Mouse (Mus musculus): ENCODE data around the gene Kcnj5. TPM values are rescaled to one million over a fixed set of nuclear protein-coding genes. Genes with fewer than 3 reads are reported as not detected.

Kcnj5 gene
- 0.37 and 0.55 TPM in 2 replicates for polyA plus RNA-seq (2014; fragmentation: Nextera tagmentation; extraction: Ambion mirVana)

DNA sequence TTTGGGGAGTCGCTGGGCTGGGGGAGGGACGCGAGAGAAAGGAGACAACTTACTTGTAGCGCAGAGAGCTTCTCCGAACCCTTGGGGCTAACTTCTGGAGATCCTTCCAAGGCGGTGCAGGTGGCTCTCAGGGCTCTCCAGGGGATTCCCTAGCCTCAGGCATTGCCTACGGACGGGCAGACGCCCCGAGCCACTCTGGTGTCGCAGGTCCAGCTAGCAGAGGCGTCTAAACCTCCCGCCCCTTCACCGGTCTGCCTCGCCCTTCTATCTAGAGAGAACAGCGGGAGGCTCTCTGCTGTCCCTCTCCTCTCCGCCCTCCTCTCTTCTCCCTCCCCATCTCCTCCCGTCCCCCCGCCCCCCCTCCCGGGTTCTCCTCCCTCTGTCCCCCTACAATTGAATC, at the start of gene Kcnj5:
Gene Kcnj5, minus strand, starts transcription at position 300 of the 400 bp plus-strand sequence.
- peak within 1 kb of the TSS; percentile 3 for H3K9ac ChIP-seq (ENCODE audit: low read length)
- H3K9me3 ChIP-seq (replicated peaks; ENCODE audit: control insufficient read depth, low read length): no peaks in the 10 kb centered on the region
- DNase-seq (ENCODE audit: low spot score) (peak; percentile 11), ATAC-seq (no peak)
- no peak within 1 kb of the TSS for H3K27ac ChIP-seq (ENCODE audit: low read depth, low read length)
- no peaks in the 10 kb centered on the region for H3K4me1 ChIP-seq (ENCODE audit: control insufficient read depth, insufficient read depth, low read length)
- under 1% methylated on average over 19 of the region's 20 CpGs for WGBS
- H3K4me2 ChIP-seq (ENCODE audit: low read length): peak within 1 kb of the TSS; percentile 40
- H3K27me3 ChIP-seq (replicated peaks; ENCODE audit: control insufficient read depth, insufficient read depth, low read length): peaks cover 52% of the 10 kb centered on the region
- peak within 1 kb of the TSS; percentile 27 for H3K4me3 ChIP-seq (ENCODE audit: low read depth, low read length)
- no peaks in the 10 kb centered on the region for H3K36me3 ChIP-seq (ENCODE audit: control insufficient read depth, insufficient read depth, low read length)

DNA sequence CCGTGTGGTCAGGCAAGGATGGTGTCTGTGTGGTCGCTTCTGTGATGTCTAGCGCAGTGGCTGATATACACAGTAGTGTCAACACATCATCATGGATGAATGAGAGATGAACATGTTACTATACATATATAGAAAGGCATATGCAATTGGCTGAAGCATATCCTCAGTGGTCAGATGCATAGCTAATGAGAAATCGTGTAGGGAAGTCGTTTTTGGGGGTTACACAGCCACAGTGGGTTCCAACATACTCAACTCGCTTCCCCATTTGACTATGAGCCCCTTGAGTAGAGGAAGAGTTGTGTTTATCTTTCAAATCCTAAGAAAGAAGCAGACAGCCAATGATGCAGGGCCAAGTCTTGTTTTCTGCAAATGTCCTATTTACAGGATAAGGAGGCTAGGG, 48.6 kb upstream of the Kcnj5 start:
- Histone ChIP-seq H3K4me2 (ENCODE audit: low read length) (no peak overlapping the region), H3K27me3 (replicated peaks; ENCODE audit: control insufficient read depth, insufficient read depth, low read length) (no peaks in the 10 kb centered on the region), H3K9ac (ENCODE audit: low read length) (no peak overlapping the region), H3K36me3 (ENCODE audit: control insufficient read depth, insufficient read depth, low read length) (no peaks in the 10 kb centered on the region), H3K4me3 (ENCODE audit: low read depth, low read length) (no peak overlapping the region), H3K9me3 (replicated peaks; ENCODE audit: control insufficient read depth, low read length) (no peaks in the 10 kb centered on the region), H3K27ac (ENCODE audit: low read depth, low read length) (no peak overlapping the region), H3K4me1 (ENCODE audit: control insufficient read depth, insufficient read depth, low read length) (no peaks in the 10 kb centered on the region)
- WGBS: 87% methylated on average over 6 of the region's 6 CpGs
- DNase-seq (ENCODE audit: low spot score) (no peak), ATAC-seq (no peak)

DNA sequence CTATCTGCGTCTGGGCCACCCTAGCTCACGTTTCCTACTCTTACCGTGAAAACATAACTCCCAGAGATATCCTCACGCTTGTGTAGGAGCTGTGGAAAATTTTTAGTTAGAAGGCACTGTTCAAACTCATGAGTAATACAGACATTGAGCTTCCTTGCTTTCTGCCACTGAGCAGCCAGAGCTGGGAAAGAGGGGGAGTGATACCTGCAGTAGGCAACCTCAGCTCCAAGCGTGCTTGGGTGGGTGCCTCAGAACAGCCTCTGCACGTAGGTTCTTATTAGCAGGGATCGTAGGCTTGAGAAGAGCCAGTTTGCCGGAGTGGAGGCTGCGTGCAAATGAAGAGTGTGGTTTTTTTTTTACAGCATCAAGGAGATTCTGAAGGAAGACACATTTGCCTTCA, 47.6 kb upstream of the Kcnj5 start:
- H3K4me2 ChIP-seq (ENCODE audit: low read length): no peak overlapping the region
- no peak overlapping the region for H3K9ac ChIP-seq (ENCODE audit: low read length)
- no peaks in the 10 kb centered on the region for H3K9me3 ChIP-seq (replicated peaks; ENCODE audit: control insufficient read depth, low read length)
- no peaks in the 10 kb centered on the region for H3K27me3 ChIP-seq (replicated peaks; ENCODE audit: control insufficient read depth, insufficient read depth, low read length)
- no peaks in the 10 kb centered on the region for H3K36me3 ChIP-seq (ENCODE audit: control insufficient read depth, insufficient read depth, low read length)
- WGBS: 88% methylated on average over 9 of the region's 9 CpGs
- H3K4me3 ChIP-seq (ENCODE audit: low read depth, low read length): no peak overlapping the region
- DNase-seq (ENCODE audit: low spot score) (no peak), ATAC-seq (no peak)
- H3K4me1 ChIP-seq (ENCODE audit: control insufficient read depth, insufficient read depth, low read length): no peaks in the 10 kb centered on the region
- H3K27ac ChIP-seq (ENCODE audit: low read depth, low read length): no peak overlapping the region

DNA sequence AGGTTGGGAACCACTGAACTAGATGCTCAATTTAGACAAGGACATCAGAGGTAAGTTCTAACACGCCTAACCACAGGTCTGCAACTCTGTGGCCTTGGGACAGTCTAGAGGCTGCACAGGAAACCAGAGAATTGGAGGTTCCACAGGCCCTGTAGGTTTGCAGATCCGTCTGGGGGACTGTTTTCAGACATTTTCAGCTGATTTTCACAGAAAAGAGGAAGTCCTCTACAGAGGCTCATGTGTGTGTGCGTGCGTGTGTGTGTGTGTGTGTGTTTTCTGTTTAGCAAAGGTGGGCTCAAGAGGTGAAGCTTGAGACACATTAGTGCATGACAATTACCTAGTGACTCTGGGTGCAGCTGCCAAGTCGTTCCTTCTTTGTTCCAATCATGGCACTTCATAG, 46.9 kb upstream of the Kcnj5 start:
- Histone ChIP-seq H3K36me3 (ENCODE audit: control insufficient read depth, insufficient read depth, low read length) (no peaks in the 10 kb centered on the region), H3K4me3 (ENCODE audit: low read depth, low read length) (no peak overlapping the region), H3K9me3 (replicated peaks; ENCODE audit: control insufficient read depth, low read length) (no peaks in the 10 kb centered on the region), H3K9ac (ENCODE audit: low read length) (no peak overlapping the region), H3K4me2 (ENCODE audit: low read length) (no peak overlapping the region), H3K4me1 (ENCODE audit: control insufficient read depth, insufficient read depth, low read length) (no peaks in the 10 kb centered on the region), H3K27me3 (replicated peaks; ENCODE audit: control insufficient read depth, insufficient read depth, low read length) (no peaks in the 10 kb centered on the region), H3K27ac (ENCODE audit: low read depth, low read length) (no peak overlapping the region)
- no peak for ATAC-seq
- WGBS: 72% methylated on average over 5 of the region's 5 CpGs
- no peak for DNase-seq (ENCODE audit: low spot score)

DNA sequence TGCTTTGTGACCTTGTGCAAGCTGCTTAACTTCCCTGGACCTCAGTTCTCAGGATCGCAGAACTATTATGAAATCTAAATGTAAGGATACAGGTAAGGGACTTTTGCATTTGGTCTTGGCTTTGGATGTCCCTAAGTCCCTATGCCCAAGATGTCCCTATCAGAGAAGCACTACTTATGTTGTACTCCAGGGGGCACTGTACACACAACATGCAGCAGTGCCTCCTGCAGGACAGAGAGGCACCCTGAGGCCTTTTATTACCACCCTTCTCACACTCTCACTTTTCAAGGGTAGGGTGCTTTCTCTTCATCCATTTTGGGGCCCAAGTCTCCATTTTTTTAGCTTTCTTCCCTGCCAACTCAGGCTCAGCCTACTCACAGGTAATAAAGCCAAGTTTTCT, 44.0 kb upstream of the Kcnj5 start:
- Histone ChIP-seq H3K9me3 (replicated peaks; ENCODE audit: control insufficient read depth, low read length) (no peaks in the 10 kb centered on the region), H3K27me3 (replicated peaks; ENCODE audit: control insufficient read depth, insufficient read depth, low read length) (no peaks in the 10 kb centered on the region), H3K4me2 (ENCODE audit: low read length) (no peak overlapping the region), H3K4me1 (ENCODE audit: control insufficient read depth, insufficient read depth, low read length) (no peaks in the 10 kb centered on the region), H3K4me3 (ENCODE audit: low read depth, low read length) (no peak overlapping the region), H3K9ac (ENCODE audit: low read length) (no peak overlapping the region), H3K27ac (ENCODE audit: low read depth, low read length) (no peak overlapping the region), H3K36me3 (ENCODE audit: control insufficient read depth, insufficient read depth, low read length) (no peaks in the 10 kb centered on the region)
- no peak for DNase-seq (ENCODE audit: low spot score)
- no peak for ATAC-seq
- WGBS: 93% methylated on average over 1 of the region's 1 CpGs

DNA sequence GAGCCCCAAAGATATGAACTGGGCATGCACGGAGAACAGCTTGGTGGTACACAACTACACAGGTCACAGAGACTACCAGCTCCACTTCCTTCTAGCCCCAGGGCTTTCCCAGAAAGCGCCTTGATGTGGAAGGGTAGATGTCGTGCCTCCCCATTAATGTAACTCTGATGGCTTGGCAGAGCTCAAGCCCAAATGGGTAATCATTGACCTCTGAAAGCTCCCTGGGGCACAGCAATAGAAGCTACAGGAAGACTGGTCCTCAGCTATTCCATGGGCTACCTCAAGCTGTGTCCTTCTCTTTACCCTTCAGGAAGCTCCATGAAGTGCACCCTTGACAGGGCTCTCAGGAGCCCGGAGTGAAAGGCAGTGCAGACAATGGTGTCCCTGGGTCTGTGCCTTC, 40.8 kb upstream of the Kcnj5 start:
- WGBS: 91% methylated on average over 4 of the region's 4 CpGs
- no peak overlapping the region for H3K27ac ChIP-seq (ENCODE audit: low read depth, low read length)
- ATAC-seq: no peak
- H3K27me3 ChIP-seq (replicated peaks; ENCODE audit: control insufficient read depth, insufficient read depth, low read length): no peaks in the 10 kb centered on the region
- H3K4me1 ChIP-seq (ENCODE audit: control insufficient read depth, insufficient read depth, low read length): no peaks in the 10 kb centered on the region
- H3K4me3 ChIP-seq (ENCODE audit: low read depth, low read length): no peak overlapping the region
- DNase-seq (ENCODE audit: low spot score): no peak
- no peaks in the 10 kb centered on the region for H3K36me3 ChIP-seq (ENCODE audit: control insufficient read depth, insufficient read depth, low read length)
- H3K9ac ChIP-seq (ENCODE audit: low read length): no peak overlapping the region
- H3K4me2 ChIP-seq (ENCODE audit: low read length): no peak overlapping the region
- no peaks in the 10 kb centered on the region for H3K9me3 ChIP-seq (replicated peaks; ENCODE audit: control insufficient read depth, low read length)

DNA sequence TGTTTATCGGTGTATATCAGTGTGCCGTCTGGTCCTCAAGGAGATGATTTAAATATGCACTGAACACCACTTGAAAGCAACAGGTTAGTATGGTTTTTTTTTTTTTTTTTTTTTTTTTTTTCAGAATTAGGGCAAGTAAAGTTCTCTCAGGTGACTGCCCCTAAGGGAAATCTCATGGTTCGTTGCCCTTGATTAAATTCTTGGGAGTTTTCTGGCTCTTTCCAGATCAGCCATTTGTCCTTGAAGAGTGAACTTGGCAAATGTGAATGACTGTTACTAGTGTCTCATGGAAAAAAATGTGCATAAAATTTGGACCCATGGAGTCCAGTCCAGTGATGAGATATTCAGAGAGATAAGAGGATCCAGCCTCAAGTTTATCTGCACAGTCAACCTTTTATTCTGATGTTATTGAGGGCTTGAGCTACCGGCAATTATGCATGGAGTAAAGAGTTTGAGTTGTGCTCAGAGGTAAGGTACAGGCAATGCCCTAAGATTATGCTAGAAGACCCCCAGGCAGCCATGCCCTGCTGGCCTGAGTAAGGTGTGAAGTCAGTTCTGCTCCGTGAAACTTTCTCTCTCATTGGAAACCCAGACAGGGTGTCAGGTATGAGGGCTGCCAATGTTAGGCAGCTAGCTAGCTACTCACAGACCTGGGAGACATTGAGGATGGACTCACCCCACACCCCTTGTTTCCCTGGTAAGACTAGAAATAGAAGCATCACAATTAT, 32.9 kb upstream of the Kcnj5 start:
- no peak for ATAC-seq
- Histone ChIP-seq H3K27ac (ENCODE audit: low read depth, low read length) (no peak overlapping the region), H3K9me3 (replicated peaks; ENCODE audit: control insufficient read depth, low read length) (no peaks in the 10 kb centered on the region), H3K27me3 (replicated peaks; ENCODE audit: control insufficient read depth, insufficient read depth, low read length) (no peaks in the 10 kb centered on the region), H3K4me1 (ENCODE audit: control insufficient read depth, insufficient read depth, low read length) (no peaks in the 10 kb centered on the region), H3K9ac (ENCODE audit: low read length) (no peak overlapping the region), H3K36me3 (ENCODE audit: control insufficient read depth, insufficient read depth, low read length) (no peaks in the 10 kb centered on the region), H3K4me3 (ENCODE audit: low read depth, low read length) (no peak overlapping the region), H3K4me2 (ENCODE audit: low read length) (no peak overlapping the region)
- 84% methylated on average over 5 of the region's 5 CpGs for WGBS
- no peak for DNase-seq (ENCODE audit: low spot score)

DNA sequence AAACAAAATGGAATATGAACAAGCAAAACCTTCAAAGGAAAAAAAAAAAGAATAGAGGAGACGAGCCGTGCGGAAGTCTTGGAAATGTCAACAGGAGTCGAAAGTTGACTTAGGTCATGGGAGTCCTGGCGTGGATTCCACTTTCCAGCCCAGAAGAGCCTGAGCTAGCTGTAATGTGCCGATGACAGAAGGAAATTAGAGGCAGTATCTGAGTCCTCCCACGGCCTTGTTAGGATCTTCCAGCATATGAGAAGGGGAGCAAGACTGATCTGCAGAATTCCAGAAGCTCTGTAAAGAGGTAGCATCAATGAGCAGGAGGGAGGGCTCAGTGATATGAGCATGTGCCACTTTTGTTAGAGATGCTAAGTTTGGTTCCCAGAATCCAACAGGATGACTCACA, 31.9 kb upstream of the Kcnj5 start:
- WGBS: 91% methylated on average over 7 of the region's 7 CpGs
- Histone ChIP-seq H3K4me1 (ENCODE audit: control insufficient read depth, insufficient read depth, low read length) (no peaks in the 10 kb centered on the region), H3K36me3 (ENCODE audit: control insufficient read depth, insufficient read depth, low read length) (no peaks in the 10 kb centered on the region), H3K9me3 (replicated peaks; ENCODE audit: control insufficient read depth, low read length) (no peaks in the 10 kb centered on the region), H3K27me3 (replicated peaks; ENCODE audit: control insufficient read depth, insufficient read depth, low read length) (no peaks in the 10 kb centered on the region), H3K4me2 (ENCODE audit: low read length) (no peak overlapping the region), H3K27ac (ENCODE audit: low read depth, low read length) (no peak overlapping the region), H3K9ac (ENCODE audit: low read length) (no peak overlapping the region), H3K4me3 (ENCODE audit: low read depth, low read length) (no peak overlapping the region)
- no peak for DNase-seq (ENCODE audit: low spot score)
- no peak for ATAC-seq

DNA sequence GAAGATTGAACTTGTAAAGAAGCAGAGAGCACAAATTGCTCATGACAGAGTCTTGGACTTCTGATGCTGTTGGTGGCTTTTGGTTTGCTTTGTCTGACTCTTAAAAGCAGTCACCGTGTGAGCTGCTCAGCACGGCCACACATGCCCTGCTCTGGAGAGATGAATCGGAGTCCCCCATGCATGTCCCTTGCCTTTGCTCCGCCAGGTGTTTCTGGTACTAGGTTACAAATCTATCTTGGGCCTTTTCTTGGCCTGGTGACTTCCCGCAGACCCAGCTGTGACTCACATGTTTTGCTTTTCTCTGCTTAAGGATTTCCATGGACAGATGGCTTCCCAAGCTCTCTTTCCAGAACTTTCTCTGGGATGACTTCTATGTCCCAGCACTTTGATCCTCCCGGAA, 29.5 kb upstream of the Kcnj5 start:
- WGBS: 96% methylated on average over 6 of the region's 6 CpGs
- no peak for ATAC-seq

More for the DNA sequence above, 29.5 kb upstream of the Kcnj5 start:
- Histone ChIP-seq H3K9me3 (replicated peaks; ENCODE audit: control insufficient read depth, low read length) (no peaks in the 10 kb centered on the region), H3K9ac (ENCODE audit: low read length) (no peak overlapping the region), H3K4me1 (ENCODE audit: control insufficient read depth, insufficient read depth, low read length) (0 out of 2 replicates have a peak, but pooled peaks cover 5% of the 10 kb centered on the region), H3K4me2 (ENCODE audit: low read length) (no peak overlapping the region), H3K27ac (ENCODE audit: low read depth, low read length) (no peak overlapping the region), H3K4me3 (ENCODE audit: low read depth, low read length) (no peak overlapping the region), H3K27me3 (replicated peaks; ENCODE audit: control insufficient read depth, insufficient read depth, low read length) (no peaks in the 10 kb centered on the region), H3K36me3 (ENCODE audit: control insufficient read depth, insufficient read depth, low read length) (no peaks in the 10 kb centered on the region)
- DNase-seq (ENCODE audit: low spot score): no peak

Data from forebrain, embryonic 14.5 days (tissue).